Mouse (Mus musculus): ENCODE results near the gene Ttc7b.

GRCm38 (mm10) chr12:100520077-100520793, 391 bp downstream of the Ttc7b start:
- TF ChIP-seq EP300 (IDR thresholded peaks at IDR 0.05; ENCODE audit: low read depth) (no peak), CTCF (IDR thresholded peaks at IDR 0.05; ENCODE audit: low read depth) (no peak)

All from liver, postnatal 0 days (tissue).